Mouse (Mus musculus) liver, postnatal 0 days (tissue): Measurements from ENCODE around the gene Padi2. TPM values are rescaled to one million over a fixed set of nuclear protein-coding genes. Genes with fewer than 3 reads are reported as not detected.

ENCODE experiments used
- ATAC-seq: fragments of 200-750 bp; cut with Nextera tagmentation; 2 replicates; pipeline ENCODE4 v1.8.0; 2017; ENCODE audit warnings: mild to moderate bottlenecking, moderate library complexity
- DNase-seq: peaks from one replicate; pipeline ENCODE4 v3.0.0-alpha.2; 2016
- H3K27ac ChIP-seq: fragments of 300-500 bp; sonication (generic); 2 replicates; pipeline ENCODE4 v1.5.1; 2014; ENCODE audit warnings: antibody characterized with exemption, moderate library complexity, mild to moderate bottlenecking, low read depth
- H3K27me3 ChIP-seq: fragments of 300-500 bp; sonication (generic); 2 replicates; pipeline ENCODE4 v1.6.1; 2014; ENCODE audit warnings: low read length, control low read depth, mixed read lengths; ENCODE audit not compliant: insufficient read depth
- H3K36me3 ChIP-seq: fragments of 300-500 bp; sonication (generic); replicated peaks from 2 replicates; pipeline ENCODE4 v1.6.1; 2014; ENCODE audit warnings: mild to moderate bottlenecking, control low read depth, low read length, moderate library complexity, mixed read lengths; ENCODE audit not compliant: insufficient read depth
- H3K4me1 ChIP-seq: fragments of 300-500 bp; sonication (generic); 2 replicates; pipeline ENCODE4 v1.6.1; 2014; ENCODE audit warnings: antibody characterized with exemption, mild to moderate bottlenecking, control low read depth; ENCODE audit not compliant: insufficient read depth
- H3K4me2 ChIP-seq: fragments of 300-500 bp; sonication (generic); 2 replicates; pipeline ENCODE4 v1.6.1; 2014; ENCODE audit warnings: low read depth, mild to moderate bottlenecking, low read length, moderate library complexity, mixed read lengths
- H3K4me3 ChIP-seq: fragments of 300-500 bp; sonication (generic); 2 replicates; pipeline ENCODE4 v1.5.1; 2014; ENCODE audit warnings: low read depth, low read length
- H3K9ac ChIP-seq: fragments of 300-500 bp; sonication (generic); replicated peaks from 2 replicates; pipeline ENCODE4 v1.6.1; 2014; ENCODE audit warnings: mild to moderate bottlenecking, moderate library complexity
- H3K9me3 ChIP-seq: fragments of 300-500 bp; sonication (generic); 2 replicates; pipeline ENCODE4 v1.6.1; 2016; ENCODE audit warnings: mild to moderate bottlenecking, control low read depth, low read length, mixed read lengths
- CTCF ChIP-seq: sonication (generic); IDR thresholded peaks from 2 replicates; pipeline ENCODE4 v1.5.1; 2016; ENCODE audit warnings: antibody characterized with exemption, low read depth
- EP300 ChIP-seq: IDR thresholded peaks from 2 replicates; pipeline ENCODE4 v1.6.1; 2016; ENCODE audit warnings: antibody characterized with exemption, low read depth, mild to moderate bottlenecking
- WGBS: fragments of 180-500 bp; shearing (Covaris S2); extraction: QIAGEN DNeasy Blood & Tissue Kit; methylation state at CpG from one replicate; pipeline ENCODE4 v1.1.7; 2014; ENCODE audit not compliant: insufficient replicate concordance; 5-methylcytosine and 5-hydroxymethylcytosine counted together
- polyA plus RNA-seq: library from polyadenylated mRNA; unstranded; fragments of >200 nt; fragmentation: Nextera tagmentation; extraction: Ambion mirVana; gene quantifications from 2 replicates; pipeline ENCODE4 v1.2.1, GENCODE M21; 2015

Gene Padi2
- polyA plus RNA-seq, 1 experiment from 2014 or later, result 2.1 TPM

GRCm38 (mm10) chr4:140906827-140907280 is 710 bp downstream of the Padi2 start:
- Histone ChIP-seq H3K36me3 (no peaks in the 10 kb centered on the region), H3K9me3 (no peaks in the 10 kb centered on the region), H3K27me3 (peaks cover 23% of the 10 kb centered on the region), H3K4me3 (no peak overlapping the region), H3K4me1 (peaks cover 16% of the 10 kb centered on the region), H3K4me2 (no peak overlapping the region; the same call in 1 of the 2 replicates), H3K27ac (no peak overlapping the region), H3K9ac (no peak overlapping the region)
- TF ChIP-seq EP300 (no peak), CTCF (no peak)
- 52% methylated on average over 11 of the region's 11 CpGs for WGBS
- DNase-seq (no peak), ATAC-seq (no peak)

DNA sequence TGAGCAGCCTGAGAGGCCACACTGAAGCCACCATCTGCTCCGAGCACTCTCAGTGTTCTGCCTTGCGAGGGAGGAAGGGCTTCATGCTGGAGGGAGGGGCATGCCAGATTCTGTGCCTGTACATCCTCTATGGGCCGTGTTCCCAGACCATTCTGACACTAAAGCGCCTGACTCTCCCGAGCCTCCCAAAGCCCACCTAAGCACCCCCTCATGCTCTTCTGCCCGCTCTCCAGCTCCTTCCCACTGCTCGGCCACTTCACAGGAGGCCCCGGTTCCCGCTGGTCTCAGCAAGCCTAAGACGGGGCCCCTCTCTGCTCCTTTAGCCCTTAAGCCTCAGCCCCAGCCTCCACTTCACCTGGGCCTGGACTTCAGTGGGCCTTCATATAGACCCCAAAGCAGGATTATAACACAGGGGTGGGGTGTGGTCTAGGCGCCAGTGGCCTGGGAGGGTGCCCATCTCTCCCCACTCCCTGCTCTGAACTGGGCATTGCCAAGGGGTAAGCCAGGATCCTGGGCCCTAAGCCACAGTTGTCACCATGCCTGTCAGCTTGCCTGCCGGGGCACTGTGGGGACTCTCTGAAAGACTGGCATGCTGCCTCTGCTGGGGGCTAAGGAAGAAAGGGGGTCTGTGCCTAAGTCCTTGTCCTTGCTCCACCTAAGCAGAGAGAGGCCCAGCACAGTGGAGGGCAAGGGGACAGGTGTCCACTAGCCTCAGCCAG is 1.3 kb downstream of the Padi2 start:
- Histone ChIP-seq H3K4me3 (no peak overlapping the region), H3K36me3 (no peaks in the 10 kb centered on the region), H3K9me3 (no peaks in the 10 kb centered on the region), H3K4me1 (peaks cover 16% of the 10 kb centered on the region), H3K27me3 (peaks cover 21% of the 10 kb centered on the region), H3K4me2 (no peak overlapping the region), H3K27ac (no peak overlapping the region), H3K9ac (no peak overlapping the region)
- no peak for TF ChIP-seq CTCF
- TF ChIP-seq EP300, result no peak
- DNase-seq (no peak), ATAC-seq (no peak)
- WGBS, result 72% methylated on average over 12 of the region's 12 CpGs

GRCm38 (mm10) chr4:140908627-140909026 is 2.5 kb downstream of the Padi2 start:
- 54% methylated on average over 5 of the region's 5 CpGs for WGBS
- no peak overlapping the region for H3K27ac ChIP-seq
- H3K36me3 ChIP-seq, result no peaks in the 10 kb centered on the region
- H3K9me3 ChIP-seq, result no peaks in the 10 kb centered on the region
- DNase-seq (no peak), ATAC-seq (no peak)
- peaks cover 16% of the 10 kb centered on the region for H3K4me1 ChIP-seq
- TF ChIP-seq CTCF (no peak), EP300 (no peak)
- H3K27me3 ChIP-seq, result peaks cover 21% of the 10 kb centered on the region
- no peak overlapping the region for H3K4me2 ChIP-seq
- no peak overlapping the region for H3K9ac ChIP-seq
- no peak overlapping the region for H3K4me3 ChIP-seq

DNA sequence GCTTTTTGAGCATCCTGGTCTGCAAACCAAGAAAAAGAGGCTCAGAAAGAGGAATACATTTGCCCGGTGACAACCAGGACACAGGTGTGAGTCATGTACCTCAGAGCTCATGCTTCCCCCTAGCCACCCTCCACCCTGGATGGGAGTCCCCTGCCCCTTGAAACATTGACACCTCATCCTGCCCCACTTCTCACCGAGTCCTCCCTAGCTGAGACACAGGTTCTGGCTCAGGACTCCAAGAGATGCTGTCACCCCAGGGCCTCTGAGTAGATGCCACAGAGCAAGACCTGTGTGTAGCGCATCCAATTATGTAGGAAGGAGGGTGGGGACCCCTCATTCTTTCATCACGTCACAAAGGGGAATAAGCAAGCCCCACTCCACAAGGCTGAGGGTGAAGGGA is 3.4 kb downstream of the Padi2 start:
- H3K27ac ChIP-seq, result no peak overlapping the region
- no peak overlapping the region for H3K9ac ChIP-seq
- H3K4me3 ChIP-seq, result no peak overlapping the region
- DNase-seq, result no peak
- 71% methylated on average over 4 of the region's 4 CpGs for WGBS
- peaks cover 17% of the 10 kb centered on the region for H3K27me3 ChIP-seq
- peaks cover 16% of the 10 kb centered on the region for H3K4me1 ChIP-seq
- no peak overlapping the region for H3K4me2 ChIP-seq
- no peaks in the 10 kb centered on the region for H3K9me3 ChIP-seq
- ATAC-seq, result no peak
- TF ChIP-seq EP300 (no peak), CTCF (no peak)
- no peaks in the 10 kb centered on the region for H3K36me3 ChIP-seq

GRCm38 (mm10) chr4:140910661-140911310 is 4.6 kb downstream of the Padi2 start:
- TF ChIP-seq EP300, result no peak
- no peak for TF ChIP-seq CTCF
- Histone ChIP-seq H3K27ac (no peak overlapping the region), H3K36me3 (no peaks in the 10 kb centered on the region), H3K27me3 (peaks cover 17% of the 10 kb centered on the region), H3K9ac (no peak overlapping the region), H3K9me3 (no peaks in the 10 kb centered on the region), H3K4me3 (no peak overlapping the region), H3K4me2 (no peak overlapping the region), H3K4me1 (peaks cover 9% of the 10 kb centered on the region)
- 35% methylated on average over 17 of the region's 17 CpGs for WGBS
- DNase-seq, result no peak
- 0 out of 2 replicates have a peak, but pooled peaks have one; percentile 17 for ATAC-seq

DNA sequence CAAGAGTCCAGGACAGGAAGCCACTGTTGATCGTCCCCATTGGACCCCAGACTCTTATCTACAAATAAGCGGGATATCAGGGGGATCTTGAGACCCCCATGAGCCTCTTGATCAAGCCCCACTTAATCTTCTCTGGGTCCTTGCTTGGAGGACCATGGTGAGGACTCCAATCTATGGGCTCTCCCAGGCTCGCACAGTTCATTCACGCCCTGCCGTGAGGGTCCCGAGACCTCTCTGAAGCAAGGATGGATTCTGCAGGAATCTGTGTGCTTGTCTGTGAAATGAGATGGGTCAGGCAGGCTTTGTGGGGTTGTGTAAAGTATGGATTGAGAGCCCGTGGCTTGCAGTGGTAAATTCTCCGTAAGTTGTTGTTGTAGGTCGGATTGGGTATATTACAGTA is 5.3 kb downstream of the Padi2 start:
- ATAC-seq, result no peak
- Histone ChIP-seq H3K4me2 (no peak overlapping the region), H3K9ac (no peak overlapping the region), H3K27ac (no peak overlapping the region), H3K27me3 (peaks cover 14% of the 10 kb centered on the region), H3K36me3 (no peaks in the 10 kb centered on the region), H3K9me3 (no peaks in the 10 kb centered on the region), H3K4me3 (no peak overlapping the region), H3K4me1 (peaks cover 3% of the 10 kb centered on the region)
- DNase-seq, result no peak
- WGBS, result 80% methylated on average over 9 of the region's 9 CpGs
- TF ChIP-seq EP300, result no peak
